Mouse (Mus musculus): ENCODE measurements around the gene Rassf9. TPM values are rescaled to one million over a fixed set of nuclear protein-coding genes. Genes with fewer than 3 reads are reported as not detected.

Gene Rassf9
- polyA plus RNA-seq, 1 experiment, result not detected

DNA sequence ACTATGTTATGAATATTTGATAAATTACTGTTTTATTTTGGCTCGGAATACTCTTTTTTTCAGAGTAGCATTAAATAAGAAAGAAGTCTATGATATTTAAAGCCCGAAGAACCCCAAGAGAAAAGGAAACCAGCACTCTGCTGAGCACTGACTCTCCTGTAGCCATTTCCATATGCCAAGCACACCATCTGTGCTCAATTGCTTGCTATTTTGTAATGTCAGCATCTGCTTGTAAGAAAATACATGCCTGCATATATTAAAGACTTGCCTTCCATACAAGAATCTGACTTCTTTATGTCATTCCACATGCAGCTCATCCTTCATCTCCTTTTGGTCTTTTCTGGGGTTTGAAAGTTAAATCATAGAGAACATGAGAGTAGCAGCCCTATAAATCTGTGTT lies 82.3 kb downstream of the Rassf9 start:
- H3K27me3 ChIP-seq (ENCODE audit: control insufficient read depth, insufficient read depth, insufficient read length), result no peaks in the 10 kb centered on the region
- TF ChIP-seq CEBPB (IDR thresholded peaks at IDR 0.05; ENCODE audit: low read depth) (no peak), MYOG (IDR thresholded peaks at IDR 0.05; ENCODE audit: control insufficient read depth, extremely low read depth, insufficient read length) (no peak), FOSL1 (IDR thresholded peaks at IDR 0.05; ENCODE audit: insufficient read depth, low read length, poor library complexity, severe bottlenecking) (no peak), MYOD1 (IDR thresholded peaks at IDR 0.05; ENCODE audit: control insufficient read depth, insufficient read length, low read depth) (no peak), MAX (IDR thresholded peaks at IDR 0.05) (no peak), CTCF (IDR thresholded peaks at IDR 0.05; ENCODE audit: control insufficient read depth, insufficient read depth, insufficient read length) (no peak), USF1 (IDR thresholded peaks at IDR 0.05; ENCODE audit: low read depth) (no peak)

More for the DNA sequence above, 82.3 kb downstream of the Rassf9 start:
- H3ac ChIP-seq (ENCODE audit: control insufficient read depth, insufficient read length, low read depth), result no peak overlapping the region
- H3K79me2 ChIP-seq (ENCODE audit: control insufficient read depth, insufficient read depth), result no peaks in the 10 kb centered on the region
- no peaks in the 10 kb centered on the region for H3K36me3 ChIP-seq (ENCODE audit: control insufficient read depth, insufficient read depth)
- H3K79me3 ChIP-seq (ENCODE audit: low read depth), result no peaks in the 10 kb centered on the region
- H3K4me3 ChIP-seq (ENCODE audit: insufficient read depth, poor library complexity, severe bottlenecking), result no peak overlapping the region

Other genes with a start within 250 kb of the Rassf9 start
- 0.11 TPM for gene Nts, start 21.7 kb upstream of the Rassf9 start, polyA plus RNA-seq (2012; fragmentation: generic; extraction: Trizol)

Measured in C2C12 (cell line).